Mouse (Mus musculus) heart, adult 2 months (tissue): ENCODE measurements around the gene Aqr. TPM values are rescaled to one million over a fixed set of nuclear protein-coding genes. Genes with fewer than 3 reads are reported as not detected.

ENCODE experiments used
- DNase-seq, 2 experiments: peaks; one replicate each; pipeline ENCODE4 v3.0.0; 2021
- H3K27ac ChIP-seq: fragments of 200-600 bp; 2 replicates; pipeline ENCODE4 v1.8.1; 2022
- H3K27me3 ChIP-seq: fragments of 200-500 bp; 2 replicates; pipeline ENCODE4 v1.6.1; 2012; ENCODE audit warnings: mild to moderate bottlenecking, low read length, inconsistent platforms, mixed read lengths; ENCODE audit not compliant: control insufficient read depth, insufficient read depth
- H3K36me3 ChIP-seq: fragments of 200-500 bp; 2 replicates; pipeline ENCODE4 v1.6.1; 2012; ENCODE audit warnings: low read length, inconsistent platforms; ENCODE audit not compliant: control insufficient read depth, insufficient read depth
- H3K4me1 ChIP-seq: fragments of 200-500 bp; 2 replicates; pipeline ENCODE4 v1.6.1; 2011; ENCODE audit warnings: low read length; ENCODE audit not compliant: control insufficient read depth, insufficient read depth
- H3K4me3 ChIP-seq: fragments of 200-600 bp; 2 replicates; pipeline ENCODE4 v1.8.1; 2022
- H3K79me2 ChIP-seq: fragments of 200-500 bp; replicated peaks from 2 replicates; pipeline ENCODE4 v1.6.1; 2012; ENCODE audit warnings: mild to moderate bottlenecking, inconsistent platforms, low read length, moderate library complexity, mixed read lengths; ENCODE audit not compliant: control insufficient read depth, insufficient read depth
- H3K9ac ChIP-seq: fragments of 200-500 bp; 2 replicates; pipeline ENCODE4 v1.6.1; 2012; ENCODE audit warnings: low read depth, mild to moderate bottlenecking, control low read depth, inconsistent platforms, low read length, mixed read lengths
- CTCF ChIP-seq: fragments of 200-600 bp; IDR thresholded peaks from 2 replicates; pipeline ENCODE4 v1.8.1; 2022; ENCODE audit warnings: antibody characterized with exemption, mild to moderate bottlenecking, moderate library complexity
- EP300 ChIP-seq: fragments of 200-500 bp; IDR thresholded peaks from 2 replicates; pipeline ENCODE4 v1.6.1; 2011; ENCODE audit warnings: low read depth, low read length, control low read depth; ENCODE audit not compliant: insufficient read depth
- POLR2A ChIP-seq: fragments of 200-500 bp; IDR thresholded peaks from 2 replicates; pipeline ENCODE4 v1.6.1; 2011; ENCODE audit warnings: mild to moderate bottlenecking, low read depth, low read length, control low read depth; ENCODE audit not compliant: insufficient read depth
- WGBS: fragments of 180-500 bp; shearing (Covaris S2); methylation state at CpG from one replicate; pipeline ENCODE4 v1.1.7; 2018; 5-methylcytosine and 5-hydroxymethylcytosine counted together
- intact Hi-C: fragments of 180-260 bp; cut with DNase I; formaldehyde crosslinking; loops from one replicate; pipeline ENCODE4 v1.15.1; 2025
- polyA plus RNA-seq: library from polyadenylated mRNA; depleted of rRNA; stranded (reverse); fragments of >200 nt; gene quantifications from 2 replicates; pipeline ENCODE4 v1.2.3, GENCODE M21; 2012
- total RNA-seq, 2 experiments: library from RNA; stranded (reverse); gene quantifications; 2 replicates each; pipeline ENCODE4 v1.2.3; 2021

Aqr gene
- total and polyA plus RNA-seq, 3 experiments, result 10.3 to 17.7 (median 17.6) TPM

- Histone ChIP-seq H3K4me3 (peak overlapping the region; percentile 96), H3K4me1 (peaks cover 2% of the 10 kb centered on the region; the same call in 1 of the 2 replicates), H3K79me2 (no peaks in the 10 kb centered on the region; the same call in 1 of the 2 replicates), H3K27ac (peak overlapping the region; percentile 92), H3K27me3 (no peaks in the 10 kb centered on the region), H3K36me3 (peaks cover 15% of the 10 kb centered on the region), H3K9ac (peak overlapping the region; percentile 42; the same call in 1 of the 2 replicates)
- no peak for DNase-seq
- no peak for TF ChIP-seq EP300
- TF ChIP-seq POLR2A, result no peak
- TF ChIP-seq CTCF, result no peak
- intact Hi-C loops, result loop anchor here (1.0 kb wide), 1 partner anchor 26 kb away; no protein-coding TSS in a partner anchor
- WGBS, result 29% methylated on average over 4 of the region's 4 CpGs
Observed at GRCm38 (mm10) chr2:114201574-114201973, 14.8 kb upstream of the Aqr start.

- H3K4me3 ChIP-seq, result peak within 1 kb of the TSS; percentile 96
- peak within 1 kb of the TSS; percentile 99 for H3K9ac ChIP-seq
- H3K36me3 ChIP-seq, result peaks cover 17% of the 10 kb centered on the region
- under 1% methylated on average over 36 of the region's 36 CpGs for WGBS
- no peaks in the 10 kb centered on the region; the same call in 1 of the 2 replicates for H3K79me2 ChIP-seq
- DNase-seq, result peak; percentile 84 to 86
- intact Hi-C loops, result loop anchor here (1.0 kb wide), 1 partner anchor 26 kb away; no protein-coding TSS in a partner anchor
- H3K27me3 ChIP-seq, result no peaks in the 10 kb centered on the region
- H3K4me1 ChIP-seq, result peaks cover 2% of the 10 kb centered on the region; the same call in 1 of the 2 replicates
- TF ChIP-seq POLR2A, result peak; percentile 95
- no peak for TF ChIP-seq CTCF
- TF ChIP-seq EP300, result peak; percentile 60; the same call in 1 of the 2 replicates
- H3K27ac ChIP-seq, result peak within 1 kb of the TSS; percentile 92
Observed at GRCm38 (mm10) chr2:114200932-114201559, 14.2 kb upstream of the Aqr start, which contains the start of gene Zfp770. Gene Zfp770, minus strand, starts transcription at chr2:114201469.

GRCm38 (mm10) chr2:114196421-114196820, 9.6 kb upstream of the Aqr start:
- Histone ChIP-seq H3K4me3 (no peak overlapping the region), H3K27me3 (no peaks in the 10 kb centered on the region), H3K4me1 (peaks cover 2% of the 10 kb centered on the region; the same call in 1 of the 2 replicates), H3K79me2 (no peaks in the 10 kb centered on the region; the same call in 1 of the 2 replicates), H3K9ac (no peak overlapping the region), H3K27ac (no peak overlapping the region), H3K36me3 (peaks cover 18% of the 10 kb centered on the region)
- TF ChIP-seq POLR2A (no peak), EP300 (no peak), CTCF (no peak)
- DNase-seq, result no peak
- WGBS, result 61% methylated on average over 5 of the region's 5 CpGs
- intact Hi-C loops, result no loop called here

GRCm38 (mm10) chr2:114177802-114178733, 8.8 kb downstream of the Aqr start:
- Histone ChIP-seq H3K4me1 (peaks cover 4% of the 10 kb centered on the region), H3K36me3 (peaks cover 6% of the 10 kb centered on the region), H3K79me2 (peaks cover 6% of the 10 kb centered on the region), H3K9ac (no peak overlapping the region), H3K27me3 (no peaks in the 10 kb centered on the region), H3K27ac (no peak overlapping the region), H3K4me3 (no peak overlapping the region)
- intact Hi-C loops, result no loop called here
- no peak for DNase-seq
- WGBS, result 68% methylated on average over 4 of the region's 4 CpGs
- TF ChIP-seq POLR2A (no peak), CTCF (no peak), EP300 (no peak)

- Histone ChIP-seq H3K27ac (peak overlapping the region; percentile 71), H3K4me1 (peaks cover 4% of the 10 kb centered on the region), H3K4me3 (peak overlapping the region; percentile 93), H3K27me3 (no peaks in the 10 kb centered on the region), H3K36me3 (peaks cover 6% of the 10 kb centered on the region), H3K79me2 (peaks cover 8% of the 10 kb centered on the region), H3K9ac (peak overlapping the region; percentile 99)
- under 1% methylated on average over 44 of the region's 44 CpGs for WGBS
- peak; percentile 80 to 86 for DNase-seq
- TF ChIP-seq CTCF, result peak; percentile 90
- TF ChIP-seq EP300, result 0 out of 2 replicates have a peak, but pooled peaks have one; percentile 27
- peak; percentile 75 for TF ChIP-seq POLR2A
- intact Hi-C loops, result loop anchor here (1.0 kb wide), 1 partner anchor 26 kb away; the partner anchor contains the start of gene Zfp770
Observed at GRCm38 (mm10) chr2:114174651-114175484, 12.0 kb downstream of the Aqr start.
